Mouse (Mus musculus) neural tube, embryonic 15.5 days (tissue): ENCODE results near the gene Gm20671. TPM values are rescaled to one million over a fixed set of nuclear protein-coding genes. Genes with fewer than 3 reads are reported as not detected.
"Not testable (repeated sequence)": the region's sequence is repeated elsewhere in the genome, so short reads cannot be mapped to it uniquely, and the experiment has no call there.

Experiments used
- ATAC-seq: fragments of 200-750 bp; cut with Nextera tagmentation; 2 replicates; pipeline ENCODE4 v1.8.0; 2017; ENCODE audit warnings: mild to moderate bottlenecking, moderate TSS enrichment, moderate library complexity; ENCODE audit not compliant: low FRiP score
- H3K27ac ChIP-seq: fragments of 300-500 bp; sonication (generic); replicated peaks from 2 replicates; pipeline ENCODE4 v1.5.1; 2015; ENCODE audit warnings: mild to moderate bottlenecking, inconsistent platforms
- H3K27me3 ChIP-seq: fragments of 300-500 bp; sonication (generic); replicated peaks from 2 replicates; pipeline ENCODE4 v1.6.1; 2015; ENCODE audit warnings: inconsistent platforms
- H3K36me3 ChIP-seq: fragments of 300-500 bp; sonication (generic); 2 replicates; pipeline ENCODE4 v1.6.1; 2015; ENCODE audit warnings: inconsistent platforms
- H3K4me1 ChIP-seq: fragments of 300-500 bp; sonication (generic); 2 replicates; pipeline ENCODE4 v1.6.1; 2015; ENCODE audit warnings: inconsistent platforms
- H3K4me2 ChIP-seq: fragments of 300-500 bp; sonication (generic); 2 replicates; pipeline ENCODE4 v1.6.1; 2015; ENCODE audit warnings: inconsistent platforms, mild to moderate bottlenecking, moderate library complexity
- H3K4me3 ChIP-seq: fragments of 300-500 bp; sonication (generic); replicated peaks from 2 replicates; pipeline ENCODE4 v1.5.1; 2015; ENCODE audit warnings: mild to moderate bottlenecking, inconsistent platforms
- H3K9ac ChIP-seq: fragments of 300-500 bp; sonication (generic); replicated peaks from 2 replicates; pipeline ENCODE4 v1.6.1; 2015; ENCODE audit warnings: mild to moderate bottlenecking, inconsistent platforms
- H3K9me3 ChIP-seq: fragments of 300-500 bp; sonication (generic); replicated peaks from 2 replicates; pipeline ENCODE4 v1.6.1; 2016; ENCODE audit warnings: inconsistent platforms
- WGBS: fragments of 180-500 bp; shearing (Covaris S2); methylation state at CpG from one replicate; pipeline ENCODE4 v1.1.7; 2015; ENCODE audit warnings: mixed read lengths; 5-methylcytosine and 5-hydroxymethylcytosine counted together
- polyA plus RNA-seq: library from polyadenylated mRNA; unstranded; fragments of >200 nt; fragmentation: Nextera tagmentation; extraction: Ambion mirVana; gene quantifications from 2 replicates; pipeline ENCODE4 v1.2.1, GENCODE M21; 2015

The Gm20671 gene
- polyA plus RNA-seq, 1 experiment from 2014 or later, result not detected

DNA sequence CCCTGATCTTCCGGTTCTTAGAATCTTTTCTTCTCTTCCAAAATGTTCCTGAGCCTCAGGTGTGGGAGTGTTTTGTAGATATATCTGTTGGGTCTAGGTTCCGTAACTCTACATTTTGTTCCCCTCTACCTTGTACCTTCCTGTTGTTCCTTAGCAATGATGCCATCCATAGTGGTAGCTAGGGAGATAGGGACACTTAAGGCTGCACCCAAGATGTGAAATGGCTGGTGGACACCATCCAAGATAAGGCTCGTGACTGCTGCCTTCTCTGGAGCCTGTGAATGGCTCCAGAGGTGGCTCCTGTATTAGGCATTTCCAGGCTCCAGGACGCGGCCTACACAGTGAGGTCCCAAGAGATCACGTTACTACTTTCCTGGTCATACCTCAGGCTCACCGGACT is 98.6 kb downstream of the Gm20671 start:
- 86% methylated on average over 7 of the region's 7 CpGs for WGBS
- Histone ChIP-seq H3K9me3 (no peaks in the 10 kb centered on the region), H3K27me3 (no peaks in the 10 kb centered on the region), H3K9ac (no peak overlapping the region), H3K4me3 (no peak overlapping the region), H3K27ac (no peak overlapping the region), H3K4me2 (no peak overlapping the region), H3K4me1 (no peaks in the 10 kb centered on the region), H3K36me3 (no peaks in the 10 kb centered on the region)
- no peak for ATAC-seq

DNA sequence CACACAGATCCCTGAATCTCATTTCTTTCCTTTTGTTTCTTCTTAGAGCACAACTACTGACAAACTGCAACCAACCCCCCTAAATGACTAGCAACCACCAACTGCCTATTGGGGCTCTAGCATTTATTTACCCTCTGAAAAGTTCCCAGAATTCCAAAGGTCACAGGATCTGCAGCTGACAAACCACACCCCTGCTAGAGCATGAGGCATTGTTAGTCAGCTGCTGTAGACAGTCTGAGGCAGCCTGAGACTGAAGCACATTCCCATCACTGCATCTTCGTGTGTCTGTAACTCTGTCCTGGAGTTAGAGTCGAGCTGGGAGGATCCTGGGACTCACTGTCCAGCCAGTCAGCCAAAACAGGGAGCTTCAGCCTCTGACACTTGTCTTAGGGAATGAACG is 101.5 kb downstream of the Gm20671 start:
- not testable (repeated sequence) for H3K9ac ChIP-seq, H3K27me3 ChIP-seq, H3K4me1 ChIP-seq, ATAC-seq, H3K9me3 ChIP-seq, H3K27ac ChIP-seq, H3K4me3 ChIP-seq, H3K36me3 ChIP-seq, H3K4me2 ChIP-seq
- WGBS, result 77% methylated on average over 3 of the region's 3 CpGs

DNA sequence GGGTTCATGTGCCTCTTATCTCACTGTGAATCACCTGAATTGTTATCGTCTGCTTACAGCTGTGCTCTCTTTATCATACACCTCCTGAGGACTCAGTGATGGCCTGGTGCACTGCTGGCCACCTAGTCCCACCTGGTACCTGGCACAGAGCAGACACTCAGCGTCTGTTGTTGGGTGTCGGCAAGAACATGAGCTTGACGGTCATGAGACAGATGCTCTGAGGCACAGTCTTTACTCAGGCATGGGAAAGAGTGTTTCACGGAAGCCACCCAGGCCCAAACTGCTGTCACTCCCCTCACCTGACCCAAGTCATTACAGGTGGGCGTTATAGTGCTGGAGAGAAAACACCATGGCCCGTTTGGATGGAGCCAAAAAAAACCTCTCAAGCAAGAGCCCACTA is 102.9 kb downstream of the Gm20671 start:
- Histone ChIP-seq H3K27me3 (no peaks in the 10 kb centered on the region), H3K9me3 (no peaks in the 10 kb centered on the region), H3K36me3 (no peaks in the 10 kb centered on the region), H3K9ac (no peak overlapping the region), H3K4me3 (no peak overlapping the region), H3K4me2 (no peak overlapping the region), H3K4me1 (no peaks in the 10 kb centered on the region), H3K27ac (no peak overlapping the region)
- ATAC-seq, result no peak
- WGBS, result 91% methylated on average over 7 of the region's 7 CpGs

DNA sequence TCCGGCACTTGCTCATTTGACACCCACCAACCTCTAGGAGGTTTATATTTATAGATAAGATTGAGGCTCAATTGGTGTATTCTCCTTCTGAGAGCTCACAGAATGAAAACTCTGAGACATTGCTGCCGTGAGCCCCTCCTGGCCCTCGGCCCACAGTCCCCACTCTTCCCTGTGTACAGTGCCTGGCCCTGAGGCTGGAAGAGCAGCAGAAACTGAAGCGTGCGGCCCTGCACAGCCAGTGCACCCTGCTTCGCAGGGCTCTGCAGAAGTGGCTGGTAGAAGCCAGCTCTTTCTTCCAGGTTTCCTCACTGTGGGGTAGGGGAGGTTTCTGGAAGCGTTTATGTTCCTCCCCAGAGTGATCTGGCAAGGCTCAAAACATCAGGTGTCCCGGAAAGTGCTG is 104.2 kb downstream of the Gm20671 start:
- H3K4me2 ChIP-seq, H3K4me3 ChIP-seq, H3K36me3 ChIP-seq, H3K27me3 ChIP-seq, ATAC-seq, H3K4me1 ChIP-seq, H3K9me3 ChIP-seq, H3K9ac ChIP-seq, H3K27ac ChIP-seq: not testable (repeated sequence)
- 85% methylated on average over 8 of the region's 8 CpGs for WGBS

DNA sequence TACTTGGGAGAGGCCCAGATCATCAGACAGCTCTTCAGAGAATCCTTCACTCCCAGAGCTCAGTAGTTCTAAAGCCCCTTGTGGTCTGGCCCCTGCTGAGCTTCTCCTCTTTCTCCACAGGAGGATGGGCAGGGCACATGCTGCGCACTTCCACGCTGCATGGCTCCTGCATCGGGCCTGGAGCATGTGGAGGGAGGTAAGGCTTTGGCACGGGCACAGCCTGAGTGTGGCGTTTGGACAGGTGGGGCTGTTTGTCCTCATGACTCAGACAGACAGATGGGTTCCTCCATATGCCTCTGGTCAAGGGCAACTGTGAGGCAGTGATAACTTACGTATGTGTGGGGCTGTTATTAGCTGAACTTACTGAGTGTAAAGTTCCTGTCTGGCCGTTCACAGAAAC is 104.6 kb downstream of the Gm20671 start:
- no peak for ATAC-seq
- H3K4me1 ChIP-seq, result no peaks in the 10 kb centered on the region
- no peak overlapping the region for H3K27ac ChIP-seq
- H3K9me3 ChIP-seq, result no peaks in the 10 kb centered on the region
- no peak overlapping the region for H3K4me3 ChIP-seq
- 79% methylated on average over 7 of the region's 7 CpGs for WGBS
- no peaks in the 10 kb centered on the region for H3K27me3 ChIP-seq
- no peaks in the 10 kb centered on the region for H3K36me3 ChIP-seq
- no peak overlapping the region for H3K4me2 ChIP-seq
- H3K9ac ChIP-seq, result no peak overlapping the region

DNA sequence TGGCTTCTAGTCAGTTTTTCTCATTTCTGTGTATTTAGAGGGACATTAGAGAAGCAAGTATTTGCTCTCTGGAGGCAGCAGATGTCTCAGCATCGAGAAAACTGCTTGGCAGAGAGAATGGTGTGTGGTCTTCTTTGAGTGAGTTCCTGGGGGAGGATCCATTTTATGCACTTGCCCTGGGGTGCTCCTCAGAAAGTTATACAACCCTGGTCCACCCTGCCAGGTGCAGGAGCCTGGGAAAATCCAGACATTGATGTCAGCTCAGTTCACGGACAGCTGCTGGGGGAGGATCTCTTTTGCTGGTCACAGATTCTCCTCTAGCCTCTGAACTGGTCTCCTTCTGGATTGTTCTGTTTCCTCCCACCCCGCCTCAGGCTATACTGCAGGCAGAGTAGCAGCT is 105.6 kb downstream of the Gm20671 start:
- Histone ChIP-seq H3K4me3 (no peak overlapping the region), H3K9me3 (no peaks in the 10 kb centered on the region), H3K27me3 (no peaks in the 10 kb centered on the region), H3K36me3 (no peaks in the 10 kb centered on the region), H3K9ac (no peak overlapping the region), H3K27ac (no peak overlapping the region), H3K4me1 (no peaks in the 10 kb centered on the region), H3K4me2 (no peak overlapping the region)
- ATAC-seq, result no peak
- WGBS, result 56% methylated on average over 3 of the region's 3 CpGs

DNA sequence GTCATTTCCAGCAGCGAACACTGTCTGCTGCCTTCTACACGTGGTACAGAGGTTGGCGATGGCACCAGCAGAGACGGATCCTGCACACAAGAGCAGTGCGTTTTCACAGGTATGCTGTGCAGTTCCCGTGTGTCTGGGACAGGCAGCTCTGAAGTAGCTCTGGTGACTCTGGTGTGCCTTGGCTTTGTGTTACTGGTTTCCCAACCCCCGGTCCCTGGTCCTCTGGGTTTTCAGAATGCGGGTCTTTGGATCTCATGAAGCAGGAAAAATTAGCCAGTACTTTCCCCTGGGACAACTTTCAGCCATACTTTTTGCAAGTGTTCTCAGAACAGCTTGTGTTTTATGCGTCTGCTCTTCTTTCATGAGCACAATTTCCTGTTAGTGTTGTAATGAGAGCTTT is 106.5 kb downstream of the Gm20671 start:
- Histone ChIP-seq H3K9ac (no peak overlapping the region), H3K27me3 (no peaks in the 10 kb centered on the region)
- ATAC-seq, result no peak

DNA sequence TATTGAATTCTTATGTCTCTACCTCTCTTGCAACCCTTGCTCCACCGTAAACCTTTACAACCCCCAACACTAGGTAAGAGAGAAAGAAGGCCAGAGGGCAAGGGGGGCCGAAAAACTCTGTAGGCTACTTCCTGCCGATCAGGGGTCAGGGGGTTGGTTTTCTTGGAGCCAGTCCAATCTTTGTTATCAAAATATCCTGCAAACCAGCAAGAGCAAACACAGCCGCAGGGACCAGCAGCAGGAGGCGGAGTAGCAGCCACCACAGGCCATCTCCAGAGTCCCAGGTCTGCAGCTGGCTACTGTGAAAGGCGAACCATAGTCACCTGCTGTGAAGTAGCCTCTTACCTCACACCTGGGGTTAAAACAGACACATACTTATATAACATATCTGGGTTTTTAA is 108.0 kb downstream of the Gm20671 start:
- Histone ChIP-seq H3K4me1 (no peaks in the 10 kb centered on the region), H3K9me3 (no peaks in the 10 kb centered on the region), H3K4me3 (no peak overlapping the region), H3K27me3 (no peaks in the 10 kb centered on the region), H3K27ac (no peak overlapping the region), H3K36me3 (no peaks in the 10 kb centered on the region), H3K4me2 (no peak overlapping the region), H3K9ac (no peak overlapping the region)
- WGBS, result 68% methylated on average over 6 of the region's 6 CpGs
- ATAC-seq, result no peak

More for the DNA sequence above, 106.5 kb downstream of the Gm20671 start:
- no peaks in the 10 kb centered on the region for H3K9me3 ChIP-seq
- no peaks in the 10 kb centered on the region for H3K36me3 ChIP-seq
- no peak overlapping the region for H3K27ac ChIP-seq
- no peak overlapping the region for H3K4me3 ChIP-seq
- no peaks in the 10 kb centered on the region for H3K4me1 ChIP-seq
- no peak overlapping the region for H3K4me2 ChIP-seq
- WGBS, result 80% methylated on average over 9 of the region's 9 CpGs

DNA sequence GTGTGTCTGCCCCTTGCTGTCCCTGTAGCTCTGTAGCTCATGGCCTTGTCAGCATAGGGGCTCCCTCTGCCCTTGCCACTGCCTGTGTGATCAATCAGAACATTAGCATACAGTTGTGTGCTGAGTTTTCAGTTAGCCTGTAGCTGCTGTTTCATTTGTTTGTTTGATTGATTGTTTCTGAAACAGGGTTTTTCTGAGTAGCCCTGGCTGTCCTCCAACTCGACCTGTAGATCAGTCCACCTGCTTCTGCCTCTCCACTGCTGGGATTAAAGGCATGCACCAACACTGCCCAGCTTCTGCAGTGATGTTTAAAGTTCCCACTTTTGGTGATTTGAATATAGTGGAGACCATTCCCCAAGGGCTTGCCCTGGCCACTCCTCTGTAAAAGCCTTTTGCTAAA is 109.2 kb downstream of the Gm20671 start:
- WGBS, result 63% methylated on average over 1 of the region's 1 CpGs
- no peak overlapping the region for H3K4me2 ChIP-seq
- H3K36me3 ChIP-seq, result no peaks in the 10 kb centered on the region
- no peak overlapping the region for H3K27ac ChIP-seq
- H3K4me3 ChIP-seq, result no peak overlapping the region
- peaks cover 7% of the 10 kb centered on the region for H3K4me1 ChIP-seq
- H3K9ac ChIP-seq, result no peak overlapping the region
- no peak for ATAC-seq
- no peaks in the 10 kb centered on the region for H3K27me3 ChIP-seq
- H3K9me3 ChIP-seq, result no peaks in the 10 kb centered on the region

DNA sequence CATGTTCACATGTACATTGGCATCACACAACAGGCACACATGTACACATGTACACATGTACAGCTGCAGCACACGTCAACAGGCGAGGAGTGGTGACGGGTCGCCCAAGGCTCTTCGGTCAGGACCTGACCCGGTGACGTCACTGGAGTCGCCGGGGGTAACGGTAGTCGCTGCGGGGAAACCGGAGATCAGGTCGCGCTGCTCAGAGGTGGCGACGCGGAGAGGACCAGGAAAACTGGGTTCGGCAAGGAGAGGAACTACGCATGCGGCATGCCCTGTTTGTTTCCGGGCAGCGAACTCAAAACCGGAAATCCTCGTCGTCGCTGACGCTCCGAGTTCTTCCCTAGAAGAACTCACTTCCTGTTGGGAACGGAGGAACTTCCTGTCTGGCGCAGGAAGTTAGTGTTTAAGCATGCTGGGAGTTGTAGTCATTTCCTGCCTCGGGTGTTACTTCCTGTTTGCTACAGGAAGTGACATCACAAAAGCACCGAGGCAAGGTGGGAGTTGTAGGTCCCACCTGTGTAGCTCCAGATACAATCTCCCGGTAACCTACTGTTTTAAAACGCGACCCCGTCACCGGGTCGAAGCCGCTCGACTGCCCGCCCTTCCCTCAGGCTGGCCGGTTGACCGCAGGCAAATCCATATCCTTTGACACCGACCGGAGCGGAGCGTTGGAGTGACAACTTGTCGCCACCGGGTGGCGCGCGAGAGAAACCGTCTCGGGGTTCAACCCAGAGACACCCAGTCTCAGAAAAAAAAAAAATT is 113.0 kb downstream of the Gm20671 start:
- Histone ChIP-seq H3K4me3 (peak overlapping the region; percentile 87), H3K4me2 (peak overlapping the region; percentile 87), H3K27me3 (no peaks in the 10 kb centered on the region), H3K9me3 (no peaks in the 10 kb centered on the region), H3K9ac (peak overlapping the region; percentile 80), H3K27ac (peak overlapping the region; percentile 92), H3K4me1 (peaks cover 14% of the 10 kb centered on the region), H3K36me3 (no peaks in the 10 kb centered on the region)
- WGBS, result under 1% methylated on average over 55 of the region's 55 CpGs
- peak; percentile 99 for ATAC-seq

DNA sequence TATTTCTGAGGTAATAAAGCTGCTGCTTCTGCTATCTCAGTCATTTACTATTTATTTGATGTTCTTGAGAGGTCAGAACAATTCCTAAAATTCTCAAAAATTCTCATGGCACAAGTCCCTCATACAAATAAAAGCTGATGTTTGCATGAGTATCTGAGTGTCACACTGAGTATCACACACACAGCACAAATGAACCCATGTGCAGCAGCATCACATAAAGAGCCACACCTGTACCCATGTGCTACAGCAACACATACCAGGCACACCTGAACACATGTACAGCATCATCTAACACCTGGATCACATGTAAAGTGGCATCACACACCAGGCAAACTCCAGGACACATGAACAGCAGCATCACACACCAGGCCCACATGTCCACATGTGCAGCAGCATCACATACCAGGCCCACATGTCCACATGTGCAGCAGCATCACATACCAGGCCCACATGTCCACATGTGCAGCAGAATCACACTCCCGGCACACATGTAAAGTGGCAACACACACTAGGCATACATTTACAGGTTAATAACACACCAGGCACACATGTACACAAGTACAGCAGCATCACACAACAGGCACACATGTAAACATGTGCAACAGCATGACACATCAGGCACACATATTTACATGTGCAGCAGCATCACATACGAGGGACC is 113.7 kb downstream of the Gm20671 start:
- no peaks in the 10 kb centered on the region for H3K9me3 ChIP-seq
- H3K36me3 ChIP-seq, result no peaks in the 10 kb centered on the region
- peak overlapping the region; percentile 87 for H3K4me2 ChIP-seq
- H3K27me3 ChIP-seq, result no peaks in the 10 kb centered on the region
- H3K4me3 ChIP-seq, result peak overlapping the region; percentile 87
- H3K27ac ChIP-seq, result peak overlapping the region; percentile 92
- 11% methylated on average over 2 of the region's 2 CpGs for WGBS
- H3K9ac ChIP-seq, result peak overlapping the region; percentile 80
- ATAC-seq, result peak; percentile 21
- peaks cover 14% of the 10 kb centered on the region for H3K4me1 ChIP-seq
